Mouse (Mus musculus): ENCODE results near the gene Lrfn1.

- TF ChIP-seq CTCF (IDR thresholded peaks at IDR 0.05) = no peak; the same call in 1 of the 2 replicates
- no peak for TF ChIP-seq EP300 (IDR thresholded peaks at IDR 0.05)
Observed at GRCm38 (mm10) chr7:28466721-28467212, 15.0 kb downstream of the Lrfn1 start.
